Mouse (Mus musculus) lung, postnatal 36 days (tissue): ENCODE results near the gene Gm28845.

Source experiments
- DNase-seq: peaks from one replicate; pipeline ENCODE4 v3.0.0; 2022; ENCODE audit warnings: mixed read lengths

Gene Gm28845

DNA sequence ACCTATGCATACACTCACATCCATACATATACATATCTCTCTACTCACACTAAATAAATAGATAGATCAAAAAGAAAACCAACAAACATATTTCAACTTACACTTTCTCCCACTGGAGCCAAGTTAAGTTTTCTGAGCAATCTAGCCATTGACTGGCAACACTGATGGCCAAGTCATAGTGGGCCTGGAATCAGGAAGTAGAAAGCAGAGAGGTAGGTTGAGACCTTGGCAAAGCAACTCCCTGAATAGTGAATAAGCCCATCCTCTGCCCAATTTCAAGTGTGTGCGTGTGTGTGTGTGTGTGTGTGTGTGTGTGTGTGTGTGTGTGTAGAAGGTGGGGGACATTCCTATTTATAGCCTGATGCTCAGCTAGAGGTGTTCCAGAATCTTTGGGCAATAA, at the start of gene Gm28845:
TSS of gene Gm28845 (minus strand) at position 121 of the 400 bp plus-strand sequence.
- no peak for DNase-seq

DNA sequence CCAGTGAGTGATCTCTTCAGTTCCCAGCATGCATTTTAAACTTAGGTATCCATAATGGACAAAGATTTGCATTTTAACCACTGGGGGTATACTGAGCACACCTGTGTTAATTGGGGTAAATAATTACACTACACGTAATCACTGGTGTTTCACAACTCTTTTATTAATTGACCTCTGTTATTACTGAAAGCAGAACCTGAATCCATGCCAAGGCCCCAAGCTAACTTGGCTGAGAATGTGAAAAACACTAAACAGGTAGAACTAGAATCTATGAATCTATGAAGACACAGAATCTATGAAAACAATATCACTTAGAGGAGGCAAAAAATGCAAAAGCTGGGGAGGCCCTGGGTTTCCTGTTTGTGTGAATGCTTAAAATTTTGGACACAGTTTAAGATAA, 48.1 kb upstream of the Gm28845 start:
- no peak for DNase-seq

DNA sequence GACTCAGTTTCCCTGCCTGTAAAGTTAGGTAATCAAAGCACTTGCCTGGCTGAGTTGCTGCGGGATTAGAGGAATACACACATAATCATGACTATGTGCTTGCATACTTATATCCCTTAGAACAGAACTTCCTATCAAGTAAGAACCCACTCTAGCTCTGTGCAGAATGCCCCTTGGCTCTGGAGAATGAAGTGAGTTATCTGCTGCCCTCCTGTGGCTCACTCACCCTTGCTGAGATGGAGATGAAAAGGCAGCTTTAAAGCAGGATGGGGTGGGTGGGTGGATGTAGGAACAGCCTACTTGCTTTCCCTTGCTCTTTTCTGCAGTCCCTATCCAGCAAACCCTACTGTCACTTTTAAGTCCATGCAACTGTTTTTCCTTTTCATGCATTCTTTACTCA, 42.9 kb upstream of the Gm28845 start:
- DNase-seq, result no peak

DNA sequence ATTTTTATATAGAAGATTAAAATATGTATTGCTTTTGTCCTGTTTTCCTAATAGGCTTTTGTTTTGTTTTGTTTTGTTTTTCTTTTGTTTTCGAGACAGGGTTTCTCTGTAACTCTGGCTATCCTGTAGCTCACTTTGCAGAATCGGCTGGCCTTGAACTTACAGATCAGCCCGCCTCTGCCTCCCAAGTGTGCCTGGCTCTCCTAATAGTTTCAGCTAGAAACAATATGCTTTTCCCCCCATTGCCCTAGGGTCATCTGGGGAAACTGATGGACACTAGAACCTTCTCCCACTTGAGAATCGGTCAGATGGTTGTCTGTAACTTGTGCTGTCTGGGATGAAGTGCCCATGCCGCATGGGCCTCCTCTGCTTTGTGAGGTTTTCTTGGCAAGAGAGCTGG, 36.8 kb upstream of the Gm28845 start:
- DNase-seq, result no peak

DNA sequence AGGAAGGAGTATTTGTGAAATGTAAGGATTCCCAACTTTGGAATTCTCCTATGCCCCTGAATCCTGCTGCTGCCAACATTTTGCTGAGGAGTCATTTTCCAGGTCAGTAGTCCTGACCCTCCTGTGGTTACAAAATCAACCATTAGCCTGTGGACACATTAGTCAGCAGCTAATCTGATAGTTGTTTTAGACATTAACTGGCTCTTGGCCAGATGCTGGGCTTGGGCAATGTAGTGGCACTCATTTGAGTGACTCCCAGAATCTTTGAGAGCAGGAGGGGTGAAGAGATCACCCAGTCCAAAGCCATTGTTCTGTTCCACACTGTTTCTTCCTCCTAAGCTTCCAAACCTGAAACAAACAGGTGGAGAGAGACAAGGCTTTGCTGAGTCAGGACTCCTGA, 35.5 kb upstream of the Gm28845 start:
- peak; percentile 55 for DNase-seq

DNA sequence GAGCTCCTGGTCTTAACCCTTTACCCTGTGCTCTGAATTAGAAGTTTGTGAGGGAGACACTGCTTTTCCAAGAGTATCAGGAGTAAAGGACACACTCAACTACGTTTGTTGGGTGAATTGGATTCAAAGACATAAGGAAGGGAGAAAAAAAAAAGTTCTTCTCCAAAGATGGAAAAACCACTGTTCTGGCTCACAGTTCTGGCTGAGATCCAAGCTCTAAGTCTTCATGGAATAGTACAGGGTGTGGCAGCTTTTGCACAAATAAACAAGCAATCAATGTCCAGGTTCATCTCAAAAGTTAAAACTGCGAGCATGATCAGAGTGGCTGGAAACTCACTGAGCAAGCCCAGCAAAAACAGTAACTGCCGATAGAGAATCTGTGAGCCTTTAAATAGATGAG, 28.6 kb upstream of the Gm28845 start:
- DNase-seq, result no peak

DNA sequence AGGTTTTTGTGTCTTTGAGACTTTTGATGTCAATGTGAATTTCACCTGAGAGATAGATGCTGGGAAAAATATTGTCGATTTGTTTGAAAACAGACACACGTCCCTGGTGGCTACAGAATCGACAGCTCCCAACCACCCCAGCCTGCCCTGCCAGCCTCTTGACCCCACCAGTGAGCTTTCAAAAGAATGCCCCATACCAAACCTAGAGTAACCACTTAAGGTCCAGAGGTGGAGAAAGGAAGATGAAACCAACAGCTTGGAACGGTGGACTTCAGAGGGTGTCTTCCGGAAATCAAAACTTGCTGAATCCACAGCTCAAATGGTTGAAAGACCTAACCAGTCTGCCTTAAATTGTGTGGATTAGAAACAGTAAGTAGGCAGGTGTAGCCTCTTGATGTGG, 28.0 kb upstream of the Gm28845 start:
- DNase-seq, result no peak

DNA sequence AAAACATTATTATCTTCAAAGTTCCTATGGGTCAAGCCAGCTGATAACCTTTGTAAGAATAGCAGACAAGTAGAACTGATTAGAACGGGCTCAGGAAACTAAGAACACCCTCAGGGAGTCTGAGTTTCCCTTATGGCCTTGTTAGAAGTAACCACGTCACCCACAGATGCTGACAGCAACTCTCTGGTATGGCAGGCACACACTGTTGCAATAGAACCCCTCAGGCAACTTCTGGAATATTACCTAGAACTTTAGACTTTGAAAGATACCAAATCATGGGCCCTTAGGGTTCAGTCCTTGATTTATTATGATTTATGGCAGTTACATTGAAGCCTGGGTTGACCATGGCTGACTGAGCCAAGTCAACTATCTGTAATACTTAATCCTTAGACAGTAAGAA, 27.2 kb upstream of the Gm28845 start:
- no peak for DNase-seq

DNA sequence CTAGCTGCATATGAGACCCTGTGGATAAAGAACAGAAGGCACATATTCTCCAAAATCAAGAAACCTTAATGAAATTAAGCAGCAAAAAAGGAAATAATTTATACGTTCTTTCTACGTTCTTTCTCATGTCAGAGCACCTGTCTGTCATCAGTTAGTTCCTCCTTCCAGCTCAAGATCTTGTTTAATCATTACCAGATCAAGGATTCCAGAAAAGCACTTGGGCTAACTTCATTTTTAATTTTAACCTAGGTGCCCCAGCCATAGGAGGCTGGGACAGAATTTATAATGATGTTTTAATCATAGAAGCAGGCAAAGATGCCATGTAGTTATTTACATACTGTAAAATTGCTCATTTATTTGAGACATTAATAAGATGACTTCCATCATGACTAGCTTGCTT, 25.4 kb upstream of the Gm28845 start:
- no peak for DNase-seq

DNA sequence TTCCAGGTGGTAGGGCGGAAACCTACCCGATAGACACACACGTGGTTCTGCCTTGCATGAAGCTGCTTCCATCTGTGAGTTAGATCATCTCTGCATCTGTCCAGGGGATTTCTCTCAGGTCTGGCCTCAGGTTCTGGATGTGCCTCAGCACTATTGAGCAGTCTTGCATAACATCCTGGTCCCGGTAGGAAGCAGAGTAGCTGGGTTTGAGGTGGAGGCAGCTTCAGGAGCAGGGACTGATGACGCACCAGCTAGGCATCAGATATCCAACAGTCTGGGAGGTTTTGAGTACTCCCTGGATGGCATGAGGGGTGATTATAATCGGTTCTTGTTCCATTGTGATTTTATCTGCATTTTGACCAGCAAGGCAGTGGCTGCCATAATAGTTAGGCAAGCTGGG, 18.2 kb upstream of the Gm28845 start:
- DNase-seq, result no peak

DNA sequence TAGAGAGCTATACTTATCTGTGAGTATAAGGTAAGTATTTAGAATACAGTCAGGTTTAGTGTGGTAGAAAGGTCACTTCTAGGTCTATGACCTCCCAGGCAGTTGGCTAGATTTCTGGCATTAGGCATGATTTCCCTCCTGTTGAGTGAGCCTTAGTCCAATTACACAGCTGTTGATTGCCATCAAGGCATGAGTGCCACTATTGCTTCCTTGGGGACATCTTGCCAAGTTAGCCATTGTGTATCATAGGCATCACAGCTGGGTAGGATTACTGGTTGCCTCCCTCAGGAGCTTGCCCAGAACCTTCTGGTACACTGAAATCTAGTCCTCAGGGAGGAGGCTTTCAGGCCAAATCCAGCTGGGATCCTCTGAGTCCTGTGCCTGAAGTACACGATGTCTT, 13.5 kb upstream of the Gm28845 start:
- DNase-seq, result no peak

DNA sequence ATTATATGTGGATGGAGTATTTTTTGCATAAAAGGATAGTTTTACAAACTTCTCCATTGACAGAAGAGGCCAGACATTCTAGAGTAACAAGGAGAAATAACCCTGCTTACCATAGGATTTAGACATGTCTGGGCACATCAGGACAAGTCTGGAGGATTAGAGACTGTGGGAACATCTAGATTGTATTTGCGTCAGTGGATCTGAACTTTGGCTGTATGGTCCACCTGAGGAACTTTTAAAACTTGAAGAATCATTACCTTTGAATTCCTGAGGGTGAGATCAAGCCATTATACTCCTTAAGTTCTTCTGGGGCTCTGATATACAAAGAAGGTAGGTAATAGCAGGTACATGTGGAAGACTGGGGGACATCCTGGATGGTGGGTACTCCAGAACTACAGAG, 12.3 kb upstream of the Gm28845 start:
- DNase-seq, result no peak

DNA sequence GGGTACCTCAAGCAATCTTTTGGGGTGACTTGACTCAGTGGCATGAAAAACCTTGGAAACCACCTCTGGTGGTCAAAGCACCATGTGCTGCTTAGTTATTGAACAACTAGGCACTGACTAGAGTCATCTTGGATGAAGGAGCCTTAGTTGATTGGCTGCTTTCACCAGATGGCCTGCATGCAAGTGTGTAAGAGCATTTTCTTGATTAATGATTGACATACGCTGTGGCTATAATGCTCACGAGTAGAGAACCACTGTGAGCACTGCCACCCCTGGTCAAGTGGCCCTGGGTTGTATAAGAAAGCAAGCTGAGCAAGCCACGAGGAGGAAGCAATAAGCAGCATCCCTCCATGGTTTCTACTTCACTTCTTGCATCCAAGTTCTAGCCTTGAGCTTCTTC, 10.9 kb upstream of the Gm28845 start:
- no peak for DNase-seq

DNA sequence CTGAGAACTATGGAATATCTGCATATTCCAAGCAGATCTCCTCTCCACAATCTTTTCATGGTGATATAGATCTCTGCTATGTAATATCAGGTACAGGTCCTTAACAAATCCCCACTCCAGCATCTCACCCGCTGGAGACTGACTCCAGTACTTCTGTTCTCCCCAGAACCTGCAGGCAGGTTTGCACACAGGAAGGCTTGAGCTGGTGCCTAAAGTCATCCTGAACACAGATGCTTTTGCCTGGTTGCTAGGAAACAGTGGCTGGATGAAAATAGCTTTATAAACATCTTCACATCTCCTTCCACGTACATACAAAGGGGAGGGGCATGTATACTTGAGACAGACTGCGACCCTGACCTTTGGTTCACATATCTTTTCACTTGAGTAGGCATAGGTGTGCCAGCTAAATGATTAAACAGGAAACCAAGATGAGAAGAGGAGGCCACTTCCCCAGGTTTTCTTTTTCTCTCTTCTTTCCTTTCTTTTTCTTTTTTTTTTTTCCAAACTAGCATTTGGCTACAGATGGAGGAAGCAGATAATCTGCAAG, 10.3 kb upstream of the Gm28845 start:
- DNase-seq, result no peak

DNA sequence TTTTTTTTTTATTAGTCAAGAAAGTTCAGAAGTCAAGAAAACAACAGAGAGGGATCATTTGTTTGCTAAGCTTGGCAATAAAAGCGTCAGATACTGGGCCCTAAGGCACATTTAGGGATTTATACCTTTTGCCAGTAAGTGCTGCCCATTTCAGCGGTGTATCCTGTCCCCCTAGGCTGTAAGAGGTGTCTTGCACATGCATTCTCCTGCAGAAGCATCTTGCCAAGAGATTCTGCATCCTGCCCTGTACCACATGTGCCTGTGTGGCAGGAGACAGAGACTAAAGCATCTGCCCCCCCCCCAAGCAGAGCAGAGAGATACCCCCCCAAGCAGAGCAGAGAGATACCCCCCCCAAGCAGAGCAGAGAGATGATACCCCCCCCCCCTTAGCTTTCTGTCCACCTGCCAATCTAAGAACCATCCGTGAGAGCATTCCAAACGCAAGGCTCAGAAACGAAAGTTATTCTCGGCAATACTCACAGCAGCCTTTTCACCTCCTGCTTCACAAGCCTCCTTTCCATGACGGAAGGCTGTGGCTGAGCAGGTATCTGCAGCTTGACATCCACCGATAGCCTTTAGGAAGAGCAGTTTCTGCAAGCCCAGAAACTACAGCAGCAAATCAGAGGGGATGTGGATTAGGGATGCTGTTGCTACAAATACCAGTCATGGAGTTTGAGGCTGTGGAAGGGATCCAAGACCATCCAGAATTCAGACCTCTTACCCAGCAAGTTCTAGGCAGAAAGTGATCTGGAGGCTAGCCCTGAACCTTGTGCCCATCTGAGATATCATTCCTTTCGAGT, 3.4 kb upstream of the Gm28845 start, which contains the start of gene D630023F18Rik:
TSS of gene D630023F18Rik (minus strand) at position 641 of the 799 bp plus-strand sequence.
- no peak for DNase-seq

DNA sequence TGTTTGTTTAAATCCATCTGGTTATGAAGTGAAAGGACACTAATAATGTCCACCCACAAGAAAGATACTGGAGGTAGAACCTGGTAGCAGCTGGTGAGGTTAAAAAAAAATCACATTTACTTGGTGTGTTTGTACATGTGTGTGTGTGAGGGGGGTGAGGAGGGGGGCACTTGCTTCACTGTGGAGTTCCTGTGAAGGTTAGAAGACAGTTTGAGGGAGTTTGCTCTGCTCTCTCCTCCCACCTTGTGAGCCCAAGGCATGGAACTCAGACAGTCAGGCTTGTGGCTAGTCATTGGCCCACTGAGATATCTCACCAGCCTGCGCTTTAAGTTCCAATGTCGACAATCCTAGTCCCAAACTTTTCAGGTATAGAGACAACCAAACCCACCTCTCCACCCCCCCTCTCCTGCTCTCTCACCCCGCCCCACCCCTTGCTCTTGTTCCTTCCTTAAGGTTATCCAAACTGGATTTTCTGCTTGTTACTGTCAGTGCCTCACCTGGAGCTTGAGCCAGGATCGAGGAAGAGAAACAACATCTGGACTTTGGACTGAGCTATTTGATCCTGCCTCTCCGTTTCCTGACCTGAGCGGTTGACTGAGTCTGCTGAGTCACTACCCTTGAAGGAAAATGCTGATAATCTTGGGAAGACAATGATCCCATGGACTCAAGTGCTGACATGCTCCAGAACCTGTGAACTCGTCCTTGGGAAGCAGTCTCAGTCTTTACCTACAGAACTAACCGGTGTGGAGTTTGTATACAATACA, 1.0 kb downstream of the Gm28845 start:
- DNase-seq, result no peak

DNA sequence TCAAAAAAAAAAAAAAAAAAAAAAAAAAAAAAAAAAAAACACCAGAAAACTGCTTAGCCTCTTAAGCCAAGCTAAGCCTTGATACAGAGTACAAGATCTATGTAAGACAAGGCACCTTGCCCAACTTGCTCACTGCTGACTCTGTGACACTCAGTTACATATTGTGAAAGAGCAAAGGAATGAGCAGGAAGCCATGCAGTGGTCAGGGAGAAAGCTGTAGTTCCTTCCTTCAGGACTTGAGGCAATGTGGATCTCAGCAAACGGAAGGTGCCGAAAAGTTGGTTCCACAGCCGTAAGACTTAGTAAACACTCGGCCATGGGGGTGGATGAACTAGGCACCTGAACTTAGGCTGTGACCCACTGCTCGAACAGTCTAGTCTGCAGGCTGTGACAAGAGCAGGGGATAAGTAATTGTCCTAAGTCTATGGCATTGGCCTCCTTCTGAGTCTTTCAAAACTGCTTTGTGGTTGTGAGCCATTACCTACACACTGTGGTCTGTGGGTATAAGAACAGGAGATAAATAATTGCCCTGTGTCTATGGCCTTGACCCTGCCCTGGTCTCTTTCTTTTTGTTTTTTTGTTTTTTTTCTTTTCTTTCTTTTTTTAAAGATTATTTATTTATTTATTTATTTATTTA, 5.7 kb downstream of the Gm28845 start:
- DNase-seq, result peak; percentile 76

DNA sequence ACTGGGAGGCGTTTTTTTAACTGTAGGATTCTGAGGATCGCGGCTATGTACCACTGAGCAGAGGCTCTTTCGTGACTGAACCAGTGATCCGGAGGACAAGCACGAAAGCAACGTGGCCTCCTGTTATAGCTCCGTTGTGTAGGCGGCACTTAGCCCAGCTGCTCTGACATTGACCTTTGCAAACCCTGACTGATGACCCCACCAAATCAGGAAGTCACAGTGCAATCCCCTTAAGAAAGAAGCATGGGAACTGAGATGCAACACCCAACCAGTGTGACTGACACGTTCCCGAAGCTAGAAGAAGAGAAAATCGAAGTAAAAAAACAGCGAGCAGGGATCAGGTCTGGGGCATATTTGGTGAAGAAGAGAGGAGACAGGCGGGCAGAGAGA, 6.6 kb downstream of the Gm28845 start:
- DNase-seq, result peak; percentile 57

DNA sequence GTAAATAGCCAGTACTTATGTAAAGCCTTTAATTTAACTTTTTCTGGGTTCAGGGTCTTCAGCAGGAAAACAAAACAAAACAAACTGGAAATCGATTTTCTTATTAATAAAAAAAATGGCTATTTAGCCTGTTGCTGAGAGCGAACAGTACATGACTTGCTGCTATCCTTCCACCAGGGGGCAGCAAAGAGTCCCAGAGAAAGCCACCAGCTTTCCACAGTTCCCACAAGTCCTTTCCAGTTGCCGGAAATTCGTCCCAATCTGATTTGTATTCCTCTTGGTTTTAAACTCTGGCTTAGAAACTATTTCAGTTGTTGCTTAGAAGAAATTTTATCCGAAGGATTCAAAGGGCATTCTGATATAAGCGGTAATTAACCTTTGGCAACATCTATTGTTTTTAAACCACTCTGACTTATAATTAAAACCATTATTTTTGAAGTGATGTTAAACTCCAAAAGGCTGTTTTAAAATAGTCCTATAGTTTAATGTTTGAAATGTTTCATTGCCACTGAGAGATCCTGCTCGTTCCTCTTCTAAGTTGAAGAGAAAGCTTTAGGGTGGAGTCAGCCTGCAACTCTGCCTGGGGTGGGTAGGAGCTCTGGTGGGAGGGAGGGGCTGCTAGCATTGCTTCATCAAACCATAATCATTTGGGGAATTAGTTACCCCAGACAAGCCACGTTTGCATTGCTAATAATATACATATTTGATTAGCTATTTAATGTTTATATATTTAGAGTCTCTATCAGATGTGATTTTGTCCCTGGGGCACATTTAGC, 7.1 kb downstream of the Gm28845 start:
- peak; percentile 90 for DNase-seq

DNA sequence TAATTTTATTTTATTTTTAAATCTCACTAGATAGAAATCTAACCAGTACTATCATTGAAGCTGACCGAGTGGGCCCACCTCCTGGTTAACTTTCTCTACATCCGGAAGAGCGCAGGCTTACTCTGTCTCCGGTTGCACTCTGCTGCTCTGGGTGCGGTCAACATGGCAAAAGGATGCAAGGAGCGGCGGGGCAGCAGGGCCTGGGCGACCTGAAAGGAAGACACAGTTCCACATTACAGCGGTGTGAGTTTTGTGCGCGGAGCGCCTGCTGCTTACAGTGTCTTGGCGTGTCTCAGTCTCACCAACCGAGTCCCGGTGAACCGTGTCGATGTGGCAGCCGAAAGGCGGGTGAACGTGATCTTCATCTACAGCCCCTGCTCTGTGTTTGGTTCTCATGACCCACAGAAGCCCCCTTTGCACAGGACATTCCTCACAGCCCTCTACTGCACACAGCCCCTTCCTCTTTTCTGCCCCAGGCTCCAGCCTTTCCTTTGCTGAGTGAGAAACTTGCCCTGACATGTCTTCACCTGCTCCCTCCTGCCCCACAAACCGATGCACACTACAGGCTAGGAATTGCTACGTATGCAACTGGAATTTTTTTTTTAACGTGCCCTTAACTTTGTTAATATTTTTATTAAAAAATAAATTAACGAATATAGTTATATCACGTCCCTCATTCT, 9.5 kb downstream of the Gm28845 start:
- no peak for DNase-seq

DNA sequence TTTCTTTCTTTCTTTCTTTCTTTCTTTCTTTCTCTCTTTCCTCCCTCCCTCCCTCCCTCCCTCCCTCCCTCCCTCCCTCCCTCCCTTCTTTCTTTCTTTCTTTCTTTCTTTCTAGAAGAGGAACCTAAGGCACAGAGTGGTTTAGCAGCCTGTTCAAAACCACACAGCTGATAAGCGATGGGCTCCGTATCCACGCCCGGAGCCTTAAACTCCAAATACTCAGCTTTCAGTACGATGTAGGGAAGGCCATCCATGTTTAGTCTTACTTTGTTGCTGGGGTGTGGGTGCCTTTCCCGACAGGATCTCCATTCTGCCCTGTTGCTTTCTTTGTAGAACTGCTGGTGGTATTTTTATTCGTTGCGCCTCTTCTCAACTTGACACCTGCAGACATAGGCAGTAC, 10.2 kb downstream of the Gm28845 start:
- DNase-seq, result no peak

DNA sequence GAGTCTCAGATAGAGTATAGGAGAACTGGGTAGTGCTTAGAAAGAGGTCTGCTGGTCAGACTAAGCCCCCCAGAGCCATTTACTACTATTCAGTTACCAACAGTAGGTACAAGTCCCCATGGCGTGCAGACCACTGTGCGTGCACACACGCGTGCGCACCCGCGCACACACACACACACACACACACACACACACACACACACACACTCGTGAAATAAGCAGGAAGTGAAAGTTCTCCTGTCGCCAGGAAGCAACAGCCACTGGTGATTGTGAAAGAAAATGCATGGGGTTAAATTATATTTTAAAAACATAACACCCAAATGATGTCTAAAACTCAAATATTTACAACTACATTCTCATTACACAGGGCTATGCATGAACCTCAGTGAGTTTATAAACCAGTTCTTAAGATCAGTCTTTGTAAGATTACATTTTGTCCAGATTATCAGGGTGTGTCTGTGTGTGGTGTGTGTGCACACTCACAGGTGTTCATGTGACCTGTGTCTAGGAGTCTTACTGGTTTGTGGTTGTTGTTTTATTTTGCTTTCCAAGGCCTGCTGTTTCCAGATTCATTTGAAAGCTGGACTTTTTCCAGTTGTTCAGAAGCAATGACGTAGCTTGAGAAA, 11.6 kb downstream of the Gm28845 start:
- DNase-seq, result no peak
